Mouse (Mus musculus): ENCODE results near the gene Pde4a.

GRCm38 (mm10) chr9:21172364-21172763 is 6.8 kb downstream of the Pde4a start:
- TF ChIP-seq USF1 (IDR thresholded peaks at IDR 0.05; ENCODE audit: low read depth, low read length) (no peak), KAT2A (IDR thresholded peaks at IDR 0.05; ENCODE audit: insufficient replicate concordance, low read length) (no peak), BHLHE40 (IDR thresholded peaks at IDR 0.05; ENCODE audit: low read depth, low read length) (no peak), CTCF (conservative IDR thresholded peaks at IDR 0.05 in 1 of 2, IDR thresholded peaks at IDR 0.05 in 1 of 2; ENCODE audit: low read depth in 2 of 2, low read length in 2 of 2) (no peak), ZNF384 (IDR thresholded peaks at IDR 0.05; ENCODE audit: low read depth, low read length) (no peak), ZC3H11A (IDR thresholded peaks at IDR 0.05; ENCODE audit: low read depth, low read length) (no peak), CHD2 (IDR thresholded peaks at IDR 0.05; ENCODE audit: low read length) (no peak), RCOR1 (conservative IDR thresholded peaks at IDR 0.05; ENCODE audit: low read depth, low read length) (no peak), PAX5 (IDR thresholded peaks at IDR 0.05; ENCODE audit: low read length) (no peak), ELF1 (IDR thresholded peaks at IDR 0.05; ENCODE audit: low read depth, low read length) (no peak), TCF12 (IDR thresholded peaks at IDR 0.05; ENCODE audit: low read depth, low read length) (no peak), EP300 (IDR thresholded peaks at IDR 0.05; ENCODE audit: low read length) (no peak), MEF2A (IDR thresholded peaks at IDR 0.05; ENCODE audit: borderline replicate concordance, low read depth, low read length) (no peak)

Measured in CH12.LX (cell line).